Mouse (Mus musculus) ES-Bruce4 (cell line): ENCODE measurements at regions not wholly inside any gene's neighbourhood (a gene's known extent, or its start where the extent isn't known, plus 50 kb on each side); places are given as distances from the start of the nearest gene placed in this dataset.
"Not testable (repeated sequence)": the region's sequence is repeated elsewhere in the genome, so short reads cannot be mapped to it uniquely, and the experiment has no call there.

Experiments
- H3K27ac ChIP-seq: 2 replicates; pipeline ENCODE4 v1.5.1; 2012; ENCODE audit warnings: low read length, inconsistent platforms; ENCODE audit not compliant: insufficient read depth
- H3K27me3 ChIP-seq: 2 replicates; pipeline ENCODE4 v1.6.1; 2012; ENCODE audit warnings: mild to moderate bottlenecking, low read length, inconsistent platforms; ENCODE audit not compliant: control insufficient read depth, poor library complexity, insufficient read depth, severe bottlenecking
- H3K36me3 ChIP-seq: 2 replicates; pipeline ENCODE4 v1.6.1; 2012; ENCODE audit warnings: inconsistent platforms, mild to moderate bottlenecking, low read length, moderate library complexity; ENCODE audit not compliant: control insufficient read depth, poor library complexity, insufficient read depth, severe bottlenecking
- H3K4me1 ChIP-seq: one replicate; pipeline ENCODE4 v1.8.1; 2011; ENCODE audit warnings: low read length; ENCODE audit not compliant: control insufficient read depth, insufficient read depth
- H3K4me3 ChIP-seq: 2 replicates; pipeline ENCODE4 v1.5.1; 2011; ENCODE audit warnings: low read depth, mild to moderate bottlenecking, low read length
- H3K9ac ChIP-seq: 2 replicates; pipeline ENCODE4 v1.6.1; 2012; ENCODE audit warnings: low read depth, mild to moderate bottlenecking, inconsistent platforms; ENCODE audit not compliant: poor library complexity, severe bottlenecking
- H3K9me3 ChIP-seq: replicated peaks from 2 replicates; pipeline ENCODE4 v1.6.1; 2012; ENCODE audit warnings: mild to moderate bottlenecking, low read length, inconsistent platforms; ENCODE audit not compliant: control insufficient read depth, poor library complexity, insufficient read depth, severe bottlenecking
- CTCF ChIP-seq: IDR thresholded peaks from one replicate; pipeline ENCODE4 v1.8.1; 2011; ENCODE audit warnings: low read depth, low read length
- EP300 ChIP-seq: IDR thresholded peaks from 2 replicates; pipeline ENCODE4 v1.6.1; 2011; ENCODE audit warnings: low read depth, low read length; ENCODE audit not compliant: insufficient read depth
- POLR2A ChIP-seq: IDR thresholded peaks from one replicate; pipeline ENCODE4 v1.8.1; 2011; ENCODE audit warnings: low read length; ENCODE audit not compliant: insufficient read depth

GRCm38 (mm10) chr6:89161746-89162145 is 200.7 kb downstream of the Plxna1 start:
- Histone ChIP-seq H3K9ac (no peak overlapping the region), H3K4me3 (no peak overlapping the region), H3K9me3 (0 out of 2 replicates have a peak, but pooled peaks cover 2% of the 10 kb centered on the region), H3K36me3 (no peaks in the 10 kb centered on the region), H3K4me1 (no peaks in the 10 kb centered on the region), H3K27me3 (no peaks in the 10 kb centered on the region), H3K27ac (no peak overlapping the region)
- TF ChIP-seq CTCF (no peak), POLR2A (no peak), EP300 (no peak)

DNA sequence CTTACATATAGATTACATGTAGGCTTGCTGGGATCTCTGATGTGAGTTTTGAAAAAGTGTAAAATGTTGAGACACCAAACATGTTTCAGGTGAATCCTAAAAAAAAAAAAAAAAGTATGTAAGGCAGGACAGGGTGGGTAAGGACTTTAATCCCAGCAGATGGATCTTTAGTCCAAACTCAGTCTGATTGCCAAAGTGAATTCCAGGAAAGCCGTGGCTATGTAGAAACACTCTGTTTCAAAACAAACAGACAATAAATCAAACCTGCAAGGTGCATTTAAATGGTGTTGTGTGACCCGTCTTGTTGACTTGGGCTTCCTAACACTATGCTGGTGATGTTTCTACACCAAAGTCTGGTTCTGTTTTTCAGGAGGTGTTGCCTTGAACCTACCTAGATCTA is 192.9 kb downstream of the Plxna1 start:
- no peaks in the 10 kb centered on the region for H3K36me3 ChIP-seq
- H3K27ac ChIP-seq, result no peak overlapping the region
- no peaks in the 10 kb centered on the region for H3K4me1 ChIP-seq
- TF ChIP-seq EP300 (no peak), POLR2A (no peak), CTCF (no peak)
- no peaks in the 10 kb centered on the region for H3K27me3 ChIP-seq
- H3K9me3 ChIP-seq, result 0 out of 2 replicates have a peak, but pooled peaks cover 2% of the 10 kb centered on the region
- no peak overlapping the region for H3K9ac ChIP-seq
- no peak overlapping the region for H3K4me3 ChIP-seq

DNA sequence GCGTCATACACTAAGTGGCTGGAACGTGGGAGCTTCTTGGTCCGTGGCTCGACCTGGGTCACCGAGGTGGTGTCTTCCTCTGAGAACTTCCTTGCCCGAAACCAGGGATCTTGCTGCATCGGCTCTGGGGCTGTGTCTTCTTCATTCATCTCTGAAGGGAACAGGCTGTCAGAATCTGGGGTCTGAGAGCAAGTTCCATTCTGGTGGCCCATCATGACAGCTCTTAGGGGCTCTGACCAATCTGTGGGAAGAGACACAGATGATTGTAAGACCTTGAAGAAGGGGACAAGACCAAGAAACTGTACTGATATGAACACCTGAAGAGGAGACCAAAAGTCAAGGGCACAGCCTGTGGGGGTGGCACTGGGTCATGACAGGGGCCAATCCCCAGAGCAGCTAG is 177.5 kb downstream of the Plxna1 start:
- not testable (repeated sequence) for H3K36me3 ChIP-seq, H3K27ac ChIP-seq, H3K27me3 ChIP-seq, H3K4me1 ChIP-seq, H3K9me3 ChIP-seq, H3K9ac ChIP-seq, H3K4me3 ChIP-seq

DNA sequence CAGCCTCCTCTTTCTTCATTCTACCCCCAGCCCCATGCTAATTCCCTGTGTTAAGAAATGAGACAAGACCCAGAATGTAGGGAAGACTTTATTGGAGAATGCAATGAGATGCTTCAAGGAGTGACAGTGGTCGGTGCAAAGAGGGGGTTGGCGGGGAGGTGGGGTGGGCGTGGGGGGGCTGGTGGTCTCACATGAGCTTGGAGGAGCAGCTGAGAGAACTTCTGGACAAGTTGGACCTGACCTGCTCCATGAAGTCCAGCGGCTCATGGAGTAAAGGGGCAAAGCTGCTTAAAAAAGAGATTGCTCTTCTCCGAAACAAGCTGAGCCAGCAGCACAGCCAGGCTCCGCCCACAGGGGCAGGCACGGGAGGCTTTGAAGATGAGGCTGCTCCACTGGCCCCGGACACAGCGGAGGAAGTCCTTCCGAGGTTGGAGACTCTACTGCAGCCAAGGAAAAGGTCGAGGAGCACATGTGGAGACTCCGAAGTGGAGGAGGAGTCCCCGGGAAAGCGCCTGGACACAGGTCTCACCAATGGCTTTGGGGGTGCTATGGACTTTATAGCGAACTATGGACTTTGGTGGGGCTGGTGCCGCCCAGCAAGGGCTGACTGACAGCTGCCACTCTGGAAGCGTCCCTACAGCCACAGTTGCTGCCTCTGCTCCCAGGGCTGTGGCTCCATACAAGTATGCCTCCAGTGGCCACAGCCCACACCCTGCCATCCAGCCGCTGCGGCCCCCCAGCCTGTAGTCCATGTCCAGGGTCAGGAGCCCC is 161.7 kb downstream of the Plxna1 start:
- not testable (repeated sequence) for H3K4me1 ChIP-seq, H3K4me3 ChIP-seq, H3K9me3 ChIP-seq, H3K27ac ChIP-seq, H3K9ac ChIP-seq, H3K27me3 ChIP-seq, H3K36me3 ChIP-seq

- no peaks in the 10 kb centered on the region for H3K27me3 ChIP-seq
- no peaks in the 10 kb centered on the region for H3K9me3 ChIP-seq
- no peak overlapping the region for H3K27ac ChIP-seq
- H3K4me3 ChIP-seq, result no peak overlapping the region
- no peaks in the 10 kb centered on the region for H3K36me3 ChIP-seq
- no peaks in the 10 kb centered on the region for H3K4me1 ChIP-seq
- TF ChIP-seq CTCF (no peak), POLR2A (no peak), EP300 (no peak)
- no peak overlapping the region for H3K9ac ChIP-seq
These were observed 147.4 kb downstream of the Plxna1 start for GRCm38 (mm10) chr6:89215021-89215420.

DNA sequence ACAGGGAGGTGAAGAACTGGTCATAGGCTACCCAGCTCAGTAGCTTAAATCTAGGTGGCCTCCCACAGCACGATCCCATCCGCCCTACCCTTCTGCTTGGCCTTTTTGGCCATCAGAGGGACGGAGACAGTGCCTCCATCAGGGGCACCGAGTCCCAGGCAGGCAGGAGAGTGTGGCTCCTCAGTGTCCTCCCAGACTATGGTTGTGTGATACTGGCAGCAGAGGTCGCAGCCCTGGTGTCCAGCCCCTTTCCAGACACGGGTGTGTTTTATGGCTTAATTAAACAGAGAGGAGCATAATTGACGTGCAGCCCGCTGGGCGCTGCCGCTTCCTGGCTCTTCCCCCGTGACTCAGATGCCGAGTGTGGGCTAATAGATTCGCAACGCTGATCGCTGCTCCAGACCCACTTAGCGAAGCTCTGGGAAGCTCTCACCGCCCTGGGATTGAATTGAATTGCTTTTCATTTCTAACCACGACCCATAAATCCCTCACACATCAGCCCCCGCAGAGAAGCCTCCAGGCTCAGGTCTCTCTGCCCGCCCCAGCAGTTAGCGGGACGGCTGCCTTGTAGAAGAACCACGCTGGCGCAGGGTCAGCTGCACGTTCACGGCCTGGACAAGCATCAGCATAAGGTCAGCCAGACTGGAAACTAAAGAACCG is 126.9 kb downstream of the Plxna1 start:
- Histone ChIP-seq H3K4me3 (no peak overlapping the region), H3K36me3 (no peaks in the 10 kb centered on the region), H3K4me1 (no peaks in the 10 kb centered on the region), H3K27ac (no peak overlapping the region), H3K9me3 (no peaks in the 10 kb centered on the region; the same call in 1 of the 2 replicates), H3K27me3 (no peaks in the 10 kb centered on the region), H3K9ac (no peak overlapping the region)
- TF ChIP-seq POLR2A, result no peak
- TF ChIP-seq CTCF, result no peak
- TF ChIP-seq EP300, result no peak
